9 mouse cellular contexts compared by ENCODE assay signal in genomic region chr7:70363351-70363750, GRCm38 (mm10). TPM values are rescaled to one million over a fixed set of nuclear protein-coding genes. Genes with fewer than 3 reads are reported as not detected.
DNase-seq lines count a peak whose midpoint lies in the region; ATAC-seq and TF ChIP-seq lines count a peak whose summit lies in the region.
"Had no signal": no experiment of that assay in that cellular context is flagged by ENCODE, and none has a peak within 500 bp of the region (broad histone marks: within the 10 kb centered on the region; RNA-seq: fewer than 3 reads in every experiment).

No protein-coding gene starts in this region.

- no peaks in the 10 kb centered on the region for H3K4me1 ChIP-seq in heart, postnatal 0 days (ENCODE audit: control insufficient read depth, insufficient read depth)
- H3K4me1 ChIP-seq in testis, adult 2 months (ENCODE audit: control insufficient read depth, insufficient read depth, low read length) = peaks cover 17% of the 10 kb centered on the region
- H3K4me1 ChIP-seq in limb, embryonic 13.5 days = peaks cover 18% of the 10 kb centered on the region

- peak overlapping the region; percentile 34; the same call in 1 of the 2 replicates for H3K4me2 ChIP-seq in heart, postnatal 0 days (ENCODE audit: low read depth, low read length)
- H3K4me2 ChIP-seq in limb, embryonic 13.5 days (replicated peaks) = peak overlapping the region; percentile 47

- no peak overlapping the region for H3K4me3 ChIP-seq in heart, postnatal 0 days (ENCODE audit: low read depth, low read length)
- H3K4me3 ChIP-seq in testis, adult 2 months (ENCODE audit: control insufficient read depth, low read depth, low read length) = no peak overlapping the region
- H3K4me3 ChIP-seq in limb, embryonic 13.5 days = peak overlapping the region; percentile 16

- H3K27ac ChIP-seq in heart, postnatal 0 days (ENCODE audit: low read depth) = no peak overlapping the region
- peak overlapping the region; percentile 66 for H3K27ac ChIP-seq in testis, adult 2 months (ENCODE audit: control insufficient read depth, insufficient read depth, low read depth, low read length)
- no peak overlapping the region for H3K27ac ChIP-seq in limb, embryonic 13.5 days

- no peak for DNase-seq in heart, postnatal 0 days (ENCODE audit: low spot score)
- no peak for DNase-seq in heart, postnatal 4 days
- DNase-seq in testis, postnatal 10 days (ENCODE audit: low spot score) = no peak
- DNase-seq in ovary, postnatal 14 days (ENCODE audit: low spot score) = no peak
- DNase-seq: cerebellum, adult 18-20 months had no signal

- 44% methylated on average over 4 of the region's 4 CpGs for WGBS in heart, postnatal 0 days
- 33% methylated on average over 4 of the region's 4 CpGs for WGBS in limb, embryonic 13.5 days

- ATAC-seq in heart, postnatal 0 days (ENCODE audit: insufficient read depth, low read depth) = no peak
- no peak for ATAC-seq in limb, embryonic 13.5 days (ENCODE audit: low FRiP score, low read depth)
- no peak for ATAC-seq in frontal cortex, adult (ENCODE audit: low TSS enrichment)
- ATAC-seq in monocyte, adult 5-6 weeks (replicated peaks; ENCODE audit: insufficient number of reproducible peaks, low FRiP score, low TSS enrichment, poor library complexity, severe bottlenecking) = no peak

- H3K9me3 ChIP-seq in heart, postnatal 0 days (replicated peaks; ENCODE audit: control insufficient read depth, low read length) = no peaks in the 10 kb centered on the region
- no peaks in the 10 kb centered on the region for H3K9me3 ChIP-seq in limb, embryonic 13.5 days

- peaks cover 76% of the 10 kb centered on the region for H3K27me3 ChIP-seq in heart, postnatal 0 days (ENCODE audit: control insufficient read depth, insufficient read depth, low read length)
- H3K27me3 ChIP-seq in testis, adult 2 months (ENCODE audit: control insufficient read depth, insufficient read depth, low read length) = no peaks in the 10 kb centered on the region
- peaks cover 27% of the 10 kb centered on the region for H3K27me3 ChIP-seq in limb, embryonic 13.5 days

- H3K36me3 ChIP-seq in heart, postnatal 0 days (replicated peaks; ENCODE audit: control insufficient read depth, insufficient read depth, low read length) = no peaks in the 10 kb centered on the region
- no peaks in the 10 kb centered on the region for H3K36me3 ChIP-seq in testis, adult 2 months (ENCODE audit: control insufficient read depth, insufficient read depth, low read length)
- 0 out of 2 replicates have a peak, but pooled peaks cover 4% of the 10 kb centered on the region for H3K36me3 ChIP-seq in limb, embryonic 13.5 days

- no peak for TF ChIP-seq CTCF in heart, postnatal 0 days (IDR thresholded peaks at IDR 0.05; ENCODE audit: low read depth)
- TF ChIP-seq CTCF in testis, adult 2 months (IDR thresholded peaks at IDR 0.05; ENCODE audit: control insufficient read depth, insufficient read depth, insufficient replicate concordance, low read depth, low read length) = no peak

- TF ChIP-seq EP300 in heart, postnatal 0 days (IDR thresholded peaks at IDR 0.05; ENCODE audit: low read depth) = no peak

- TF ChIP-seq POLR2A in testis, adult 2 months (IDR thresholded peaks at IDR 0.05; ENCODE audit: control insufficient read depth, low read depth, low read length) = no peak

- H3K9ac ChIP-seq in heart, postnatal 0 days (replicated peaks; ENCODE audit: low read depth, low read length) = no peak overlapping the region
- peak overlapping the region; percentile 27; the same call in 1 of the 2 replicates for H3K9ac ChIP-seq in limb, embryonic 13.5 days

RNA-seq across cellular contexts. Expression of gene Nr2f2, which starts 3.2 kb away (rescaled TPM):
- total RNA-seq in heart, postnatal 0 days (2014; rRNA removed; ENCODE audit: low replicate concordance) = 7.5 and 8.3 TPM in 2 replicates
- polyA plus RNA-seq in heart, postnatal 0 days (2015; fragmentation: Nextera tagmentation; extraction: Ambion mirVana) = 18.2 and 18.9 TPM in 2 replicates
- 10 to 100 TPM; 34.3 to 35.0 TPM for total RNA-seq in heart, postnatal 4 days (2021)
- 11.3 and 14.8 TPM in 2 replicates for polyA plus RNA-seq in testis, adult 2 months (2012; rRNA removed)
- 62.3 and 65.9 TPM in 2 replicates for polyA plus RNA-seq in limb, embryonic 13.5 days (2015; fragmentation: Nextera tagmentation; extraction: Ambion mirVana)
- not detected in 3 replicates for total RNA-seq in monocyte, adult 5-6 weeks (2017)
